Mouse (Mus musculus) right cerebral cortex, adult 18-20 months (tissue): ENCODE data around the gene Flnc.

Experiments
- DNase-seq: peaks from one replicate; pipeline ENCODE4 v3.0.0; 2022; ENCODE audit warnings: mixed read lengths

Gene Flnc

GRCm38 (mm10) chr6:29494101-29494500 lies 61.0 kb downstream of the Flnc start:
- no peak for DNase-seq

GRCm38 (mm10) chr6:29496270-29496669 lies 63.2 kb downstream of the Flnc start:
- DNase-seq = no peak

- DNase-seq = no peak
Measured at GRCm38 (mm10) chr6:29497791-29498190, 64.7 kb downstream of the Flnc start.

GRCm38 (mm10) chr6:29500177-29500576 lies 67.1 kb downstream of the Flnc start:
- no peak for DNase-seq

GRCm38 (mm10) chr6:29500810-29501209 lies 67.8 kb downstream of the Flnc start:
- DNase-seq = no peak

GRCm38 (mm10) chr6:29501599-29501998 lies 68.5 kb downstream of the Flnc start:
- DNase-seq = no peak

- DNase-seq = no peak
Measured at GRCm38 (mm10) chr6:29505493-29505892, 72.4 kb downstream of the Flnc start.

- no peak for DNase-seq
Measured at GRCm38 (mm10) chr6:29506834-29507233, 73.8 kb downstream of the Flnc start.

- DNase-seq = no peak
Measured at GRCm38 (mm10) chr6:29507447-29508309, 74.6 kb downstream of the Flnc start, which contains the start of gene Kcp. Gene Kcp, minus strand, starts transcription at chr6:29507952.

- no peak for DNase-seq
Measured at GRCm38 (mm10) chr6:29509086-29509485, 76.0 kb downstream of the Flnc start.
